Mouse (Mus musculus) neural tube, embryonic 11.5 days (tissue): ENCODE data around the gene Chga. TPM values are rescaled to one million over a fixed set of nuclear protein-coding genes. Genes with fewer than 3 reads are reported as not detected.

Experiments
- ATAC-seq: fragments of 200-750 bp; cut with Nextera tagmentation; 2 replicates; pipeline ENCODE4 v1.8.0; 2017; ENCODE audit warnings: moderate number of reproducible peaks, mild to moderate bottlenecking, moderate TSS enrichment, moderate library complexity; ENCODE audit not compliant: insufficient read depth, low FRiP score, low TSS enrichment
- DNase-seq: peaks from one replicate; pipeline ENCODE4 v3.0.0-alpha.2; 2015; ENCODE audit warnings: low spot score
- H3K27ac ChIP-seq: fragments of 300-500 bp; sonication (generic); 2 replicates; pipeline ENCODE4 v1.5.1; 2014; ENCODE audit warnings: low read depth, mild to moderate bottlenecking, low read length
- H3K27me3 ChIP-seq: fragments of 300-500 bp; sonication (generic); 2 replicates; pipeline ENCODE4 v1.6.1; 2014; ENCODE audit warnings: mild to moderate bottlenecking, low read length, mixed read lengths; ENCODE audit not compliant: control insufficient read depth, insufficient read depth
- H3K36me3 ChIP-seq: fragments of 300-500 bp; sonication (generic); 2 replicates; pipeline ENCODE4 v1.6.1; 2014; ENCODE audit warnings: mild to moderate bottlenecking, low read length, moderate library complexity, mixed read lengths; ENCODE audit not compliant: control insufficient read depth, insufficient read depth
- H3K4me1 ChIP-seq: fragments of 300-500 bp; sonication (generic); 2 replicates; pipeline ENCODE4 v1.6.1; 2014; ENCODE audit warnings: low read length, mixed read lengths; ENCODE audit not compliant: control insufficient read depth, insufficient read depth
- H3K4me2 ChIP-seq: fragments of 300-500 bp; sonication (generic); 2 replicates; pipeline ENCODE4 v1.6.1; 2014; ENCODE audit warnings: low read depth, mild to moderate bottlenecking, moderate library complexity
- H3K4me3 ChIP-seq: fragments of 300-500 bp; sonication (generic); 2 replicates; pipeline ENCODE4 v1.5.1; 2014; ENCODE audit warnings: low read depth, low read length
- H3K9ac ChIP-seq: fragments of 300-500 bp; sonication (generic); 2 replicates; pipeline ENCODE4 v1.6.1; 2014; ENCODE audit warnings: mild to moderate bottlenecking, low read length
- H3K9me3 ChIP-seq: fragments of 300-500 bp; sonication (generic); 2 replicates; pipeline ENCODE4 v1.6.1; 2016; ENCODE audit warnings: low read length; ENCODE audit not compliant: control insufficient read depth
- WGBS: fragments of 180-500 bp; shearing (Covaris S2); extraction: QIAGEN DNeasy Blood & Tissue Kit; methylation state at CpG from one replicate; pipeline ENCODE4 v1.1.7; 2014; 5-methylcytosine and 5-hydroxymethylcytosine counted together
- polyA plus RNA-seq: library from polyadenylated mRNA; unstranded; fragments of >200 nt; fragmentation: Nextera tagmentation; extraction: Ambion mirVana; gene quantifications from 2 replicates; pipeline ENCODE4 v1.2.1, GENCODE M21; 2014

Gene Chga
- polyA plus RNA-seq, 1 experiment from 2014 or later, result 29.0 TPM

DNA sequence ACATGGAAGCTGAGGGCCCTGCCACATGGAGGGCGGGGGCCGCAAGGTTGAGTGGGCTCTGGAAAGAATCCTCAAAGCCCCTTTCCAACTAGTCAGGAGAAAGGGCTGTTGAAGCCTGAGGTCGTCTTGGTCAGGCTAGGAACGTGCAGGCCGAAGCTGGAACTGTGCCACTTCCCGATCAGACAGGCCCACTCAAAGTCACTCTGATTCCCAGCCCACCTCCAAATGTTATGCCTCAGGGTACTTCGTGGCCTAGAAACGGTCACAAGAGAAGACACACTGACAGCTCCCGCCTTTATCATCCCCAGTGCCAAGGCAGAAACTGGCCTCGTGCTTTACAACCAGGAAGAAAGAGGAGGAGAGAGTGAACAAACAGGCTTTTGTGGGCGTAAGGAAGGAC, 27.7 kb downstream of the Chga start:
- DNase-seq, result no peak
- H3K4me1 ChIP-seq, result no peaks in the 10 kb centered on the region
- H3K9ac ChIP-seq, result no peak overlapping the region
- no peaks in the 10 kb centered on the region for H3K36me3 ChIP-seq
- no peak overlapping the region for H3K4me3 ChIP-seq
- no peaks in the 10 kb centered on the region for H3K27me3 ChIP-seq
- 79% methylated on average over 11 of the region's 11 CpGs for WGBS
- ATAC-seq, result no peak
- no peak overlapping the region for H3K27ac ChIP-seq
- H3K9me3 ChIP-seq, result no peaks in the 10 kb centered on the region
- H3K4me2 ChIP-seq, result no peak overlapping the region

DNA sequence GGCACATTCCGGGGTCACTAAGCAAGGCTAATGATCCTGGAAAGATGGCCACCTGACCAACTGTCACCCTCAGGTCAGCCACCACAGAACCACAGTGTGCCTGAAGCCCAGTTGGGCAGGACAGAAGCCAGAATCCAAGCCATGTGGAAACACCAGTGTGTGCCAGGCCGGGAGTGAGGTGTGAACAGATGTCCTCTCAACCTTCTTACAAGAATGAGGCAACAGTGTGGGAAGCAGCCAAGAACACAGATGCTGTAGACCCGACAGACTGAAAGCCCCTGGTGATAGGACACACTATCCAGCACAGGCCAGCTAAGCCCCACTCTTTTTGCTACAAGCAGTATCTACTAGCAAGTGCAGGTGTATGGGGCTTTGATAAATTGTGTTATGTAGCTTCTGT, 30.6 kb downstream of the Chga start:
- H3K36me3 ChIP-seq, result no peaks in the 10 kb centered on the region
- no peak overlapping the region for H3K4me3 ChIP-seq
- no peak for DNase-seq
- no peak for ATAC-seq
- no peak overlapping the region for H3K4me2 ChIP-seq
- H3K9ac ChIP-seq, result no peak overlapping the region
- H3K4me1 ChIP-seq, result no peaks in the 10 kb centered on the region
- no peaks in the 10 kb centered on the region for H3K27me3 ChIP-seq
- WGBS, result 83% methylated on average over 3 of the region's 3 CpGs
- H3K27ac ChIP-seq, result no peak overlapping the region
- no peaks in the 10 kb centered on the region for H3K9me3 ChIP-seq

DNA sequence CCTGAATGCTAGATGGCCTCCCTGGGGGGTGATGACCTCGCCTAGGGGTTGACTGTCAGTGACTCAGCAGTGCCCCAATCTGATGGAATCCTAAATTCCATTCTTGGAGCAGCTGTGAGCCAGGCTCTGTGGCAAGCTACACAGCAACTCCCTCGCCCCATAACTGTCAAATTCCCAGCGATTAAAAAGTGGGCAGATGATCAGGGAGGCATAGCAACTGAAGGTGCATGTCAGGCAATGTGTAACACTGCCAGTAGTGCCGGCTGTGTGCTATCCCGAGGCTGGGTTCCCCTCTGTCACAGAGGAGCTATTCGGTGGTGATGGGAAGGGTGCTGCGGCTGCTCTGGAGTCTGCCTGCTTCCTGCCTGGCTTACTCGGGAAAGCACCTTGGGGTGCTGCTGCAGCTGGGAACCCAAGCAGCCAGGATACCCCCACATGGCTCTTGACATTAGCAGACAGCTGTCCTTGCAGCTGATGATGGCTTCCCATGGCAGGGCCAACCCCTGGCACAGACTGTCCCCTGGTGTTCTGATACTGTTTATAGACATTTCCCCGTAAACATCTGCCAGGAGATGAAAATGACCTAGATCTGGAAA, 31.6 kb downstream of the Chga start:
- H3K27ac ChIP-seq, result no peak overlapping the region
- ATAC-seq (no peak), DNase-seq (no peak)
- no peaks in the 10 kb centered on the region for H3K36me3 ChIP-seq
- no peak overlapping the region for H3K4me2 ChIP-seq
- no peak overlapping the region for H3K9ac ChIP-seq
- WGBS, result 85% methylated on average over 9 of the region's 9 CpGs
- no peaks in the 10 kb centered on the region for H3K4me1 ChIP-seq
- H3K4me3 ChIP-seq, result no peak overlapping the region
- H3K27me3 ChIP-seq, result no peaks in the 10 kb centered on the region
- H3K9me3 ChIP-seq, result no peaks in the 10 kb centered on the region

DNA sequence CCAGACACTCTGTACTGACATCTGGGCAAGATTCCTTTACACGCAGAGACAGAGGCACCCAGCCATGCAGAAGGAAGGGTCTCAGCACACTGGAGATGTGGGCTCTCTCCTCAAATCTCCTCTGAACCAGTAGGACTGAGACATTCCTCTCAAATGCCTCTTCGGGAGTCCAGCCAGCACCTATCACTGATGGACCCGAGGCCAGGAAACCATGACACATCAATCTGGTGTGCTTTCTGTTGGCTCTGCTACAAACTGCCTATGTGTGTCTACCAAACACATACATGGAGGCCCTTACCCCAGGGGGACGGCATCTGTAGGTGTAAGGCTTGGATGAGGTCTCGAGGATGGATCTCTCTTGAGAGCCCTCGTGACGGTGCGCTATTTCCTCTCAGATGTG, 32.3 kb downstream of the Chga start:
- no peaks in the 10 kb centered on the region for H3K4me1 ChIP-seq
- no peak overlapping the region for H3K4me3 ChIP-seq
- no peaks in the 10 kb centered on the region for H3K9me3 ChIP-seq
- H3K36me3 ChIP-seq, result no peaks in the 10 kb centered on the region
- H3K4me2 ChIP-seq, result no peak overlapping the region
- no peak for ATAC-seq
- H3K9ac ChIP-seq, result no peak overlapping the region
- no peaks in the 10 kb centered on the region for H3K27me3 ChIP-seq
- no peak overlapping the region for H3K27ac ChIP-seq
- WGBS, result 90% methylated on average over 8 of the region's 8 CpGs
- no peak for DNase-seq

DNA sequence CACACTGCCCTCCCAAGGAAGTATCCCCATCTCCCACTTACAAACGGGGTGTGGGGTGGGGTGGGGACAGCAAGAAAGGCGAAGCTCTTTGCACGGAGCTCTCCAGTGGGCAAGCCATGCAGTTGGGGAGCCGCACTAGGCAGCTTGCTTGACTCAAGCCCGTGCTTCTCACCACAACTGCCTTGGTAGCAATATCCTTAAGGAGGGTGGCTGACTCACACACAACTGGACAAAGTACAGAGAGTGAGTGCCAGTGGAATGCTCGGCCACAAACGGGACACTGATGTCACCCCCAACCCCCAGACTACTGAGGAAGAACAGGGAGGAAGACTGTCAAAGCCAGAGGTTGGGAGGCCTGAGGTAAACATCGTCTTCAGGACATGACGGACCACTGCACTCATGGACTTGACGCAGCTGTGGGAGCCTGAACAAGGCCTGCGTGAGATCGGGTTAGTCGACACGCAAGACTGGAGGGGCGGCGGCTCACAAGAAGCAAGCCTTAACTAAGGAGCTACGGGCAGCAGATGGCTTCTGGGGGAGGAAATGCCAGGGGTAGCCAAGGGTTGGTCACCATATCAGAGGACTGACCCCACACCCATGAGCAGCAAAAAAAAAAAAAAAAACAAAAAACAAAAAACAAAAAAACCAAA, 36.1 kb downstream of the Chga start:
- H3K9ac ChIP-seq, result no peak overlapping the region
- H3K4me1 ChIP-seq, result no peaks in the 10 kb centered on the region
- ATAC-seq (no peak), DNase-seq (no peak)
- WGBS, result 90% methylated on average over 17 of the region's 17 CpGs
- no peak overlapping the region for H3K27ac ChIP-seq
- H3K36me3 ChIP-seq, result no peaks in the 10 kb centered on the region
- no peak overlapping the region for H3K4me3 ChIP-seq
- no peak overlapping the region for H3K4me2 ChIP-seq
- H3K27me3 ChIP-seq, result no peaks in the 10 kb centered on the region
- no peaks in the 10 kb centered on the region for H3K9me3 ChIP-seq

DNA sequence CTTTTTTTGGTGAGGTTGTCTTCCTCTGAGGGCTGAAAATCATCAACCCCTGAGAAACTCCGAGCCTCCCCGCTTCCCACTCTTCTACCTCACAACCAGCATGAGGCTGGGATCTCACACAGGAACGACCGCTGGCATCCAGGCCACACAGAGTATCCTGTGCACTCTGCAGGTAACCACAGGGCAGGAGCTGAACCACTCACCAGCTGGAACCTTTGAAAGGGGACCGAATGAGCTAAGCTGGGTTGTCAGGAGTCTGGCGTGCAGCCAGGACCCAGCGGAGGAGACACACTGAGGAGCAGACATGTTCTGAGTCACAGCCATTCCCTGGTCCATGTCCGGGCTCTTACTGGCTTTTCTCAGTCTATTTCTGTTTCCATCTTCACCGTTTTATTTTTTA, 38.9 kb downstream of the Chga start:
- Histone ChIP-seq H3K4me2 (no peak overlapping the region), H3K36me3 (no peaks in the 10 kb centered on the region), H3K4me1 (no peaks in the 10 kb centered on the region; the same call in 1 of the 2 replicates), H3K27ac (no peak overlapping the region), H3K9me3 (no peaks in the 10 kb centered on the region), H3K4me3 (no peak overlapping the region), H3K27me3 (no peaks in the 10 kb centered on the region), H3K9ac (no peak overlapping the region)
- 81% methylated on average over 9 of the region's 9 CpGs for WGBS
- no peak for ATAC-seq
- no peak for DNase-seq

DNA sequence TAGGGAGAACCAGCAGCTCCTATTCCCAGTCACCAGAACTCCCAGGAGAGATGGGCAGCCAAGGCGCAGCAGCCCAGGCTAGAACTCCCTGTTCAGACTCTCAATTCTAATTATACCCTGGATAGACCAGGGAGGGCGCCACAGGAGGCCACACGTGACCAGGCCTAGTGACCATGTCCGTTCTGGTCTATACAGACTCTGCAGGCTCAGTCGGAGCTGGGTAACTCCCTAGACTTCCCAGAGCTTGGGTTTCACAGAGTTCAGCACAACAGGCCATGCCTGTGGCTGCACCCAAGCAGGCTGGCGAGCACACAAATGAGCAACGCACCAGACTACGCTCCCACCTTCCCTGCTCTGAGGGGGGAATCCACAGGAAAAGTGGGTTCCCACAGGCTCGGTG, 39.9 kb downstream of the Chga start:
- Histone ChIP-seq H3K9me3 (no peaks in the 10 kb centered on the region), H3K4me3 (no peak overlapping the region), H3K27ac (no peak overlapping the region), H3K36me3 (no peaks in the 10 kb centered on the region), H3K27me3 (no peaks in the 10 kb centered on the region), H3K4me2 (no peak overlapping the region), H3K4me1 (no peaks in the 10 kb centered on the region; the same call in 1 of the 2 replicates), H3K9ac (no peak overlapping the region)
- 75% methylated on average over 9 of the region's 9 CpGs for WGBS
- no peak for ATAC-seq
- DNase-seq, result no peak

DNA sequence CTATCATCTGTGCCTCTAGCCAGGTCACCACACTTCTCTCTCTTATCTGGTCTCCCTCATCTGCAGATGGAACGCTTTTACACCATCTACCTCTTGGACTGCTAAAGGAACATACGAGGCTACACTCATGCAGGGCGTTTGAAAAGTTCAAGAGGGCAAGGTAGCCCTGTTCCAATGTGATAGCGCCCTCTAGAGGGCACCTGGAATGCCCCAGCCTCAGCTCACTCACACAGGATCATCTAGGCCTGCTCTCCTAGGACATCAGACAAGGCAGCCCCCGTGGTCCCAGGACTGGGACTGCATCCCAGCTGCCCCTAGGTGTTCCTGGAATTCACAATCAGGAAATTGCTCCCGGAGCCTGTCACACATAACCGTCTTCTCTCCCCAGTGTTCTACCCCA, 41.6 kb downstream of the Chga start:
- peaks cover 4% of the 10 kb centered on the region for H3K4me1 ChIP-seq
- H3K4me3 ChIP-seq, result no peak overlapping the region
- 76% methylated on average over 7 of the region's 7 CpGs for WGBS
- H3K27ac ChIP-seq, result no peak overlapping the region
- DNase-seq (no peak), ATAC-seq (no peak)
- no peaks in the 10 kb centered on the region for H3K36me3 ChIP-seq
- H3K4me2 ChIP-seq, result no peak overlapping the region
- no peaks in the 10 kb centered on the region for H3K9me3 ChIP-seq
- no peak overlapping the region for H3K9ac ChIP-seq
- H3K27me3 ChIP-seq, result no peaks in the 10 kb centered on the region

DNA sequence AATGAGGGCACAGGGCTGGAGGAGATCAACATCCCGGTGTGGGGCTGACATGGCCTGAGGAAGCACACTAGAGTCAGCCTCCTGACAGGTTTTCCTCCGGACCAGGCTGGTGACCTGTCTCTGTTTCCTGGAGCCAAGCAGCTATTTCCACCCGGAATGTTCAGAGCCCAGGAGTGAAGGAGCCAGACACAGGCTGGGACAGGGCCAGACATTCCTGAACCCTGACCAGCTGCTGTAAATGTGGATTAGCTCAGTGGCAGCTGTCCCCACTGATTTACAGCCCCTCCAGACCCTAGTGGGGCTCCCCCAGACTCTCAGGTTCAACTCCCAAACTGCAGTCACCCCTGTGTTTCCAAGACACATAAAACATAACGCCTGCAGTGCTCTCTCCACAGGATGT, 42.7 kb downstream of the Chga start:
- no peak for ATAC-seq
- Histone ChIP-seq H3K27ac (no peak overlapping the region), H3K9me3 (no peaks in the 10 kb centered on the region), H3K36me3 (no peaks in the 10 kb centered on the region), H3K27me3 (no peaks in the 10 kb centered on the region), H3K9ac (no peak overlapping the region), H3K4me3 (no peak overlapping the region), H3K4me1 (peaks cover 11% of the 10 kb centered on the region), H3K4me2 (no peak overlapping the region)
- WGBS, result 53% methylated on average over 4 of the region's 4 CpGs
- DNase-seq, result no peak
